Mouse (Mus musculus) neural tube, postnatal 0 days (tissue): ENCODE data around the gene Pnrc2. TPM values are rescaled to one million over a fixed set of nuclear protein-coding genes. Genes with fewer than 3 reads are reported as not detected.

ENCODE experiments used
- polyA plus RNA-seq: library from polyadenylated mRNA; unstranded; fragments of >200 nt; fragmentation: Nextera tagmentation; extraction: Ambion mirVana; gene quantifications from 2 replicates; pipeline ENCODE4 v1.2.1, GENCODE M21; 2015

Pnrc2 gene
- polyA plus RNA-seq = 82.2 and 88.6 TPM in 2 replicates

DNA sequence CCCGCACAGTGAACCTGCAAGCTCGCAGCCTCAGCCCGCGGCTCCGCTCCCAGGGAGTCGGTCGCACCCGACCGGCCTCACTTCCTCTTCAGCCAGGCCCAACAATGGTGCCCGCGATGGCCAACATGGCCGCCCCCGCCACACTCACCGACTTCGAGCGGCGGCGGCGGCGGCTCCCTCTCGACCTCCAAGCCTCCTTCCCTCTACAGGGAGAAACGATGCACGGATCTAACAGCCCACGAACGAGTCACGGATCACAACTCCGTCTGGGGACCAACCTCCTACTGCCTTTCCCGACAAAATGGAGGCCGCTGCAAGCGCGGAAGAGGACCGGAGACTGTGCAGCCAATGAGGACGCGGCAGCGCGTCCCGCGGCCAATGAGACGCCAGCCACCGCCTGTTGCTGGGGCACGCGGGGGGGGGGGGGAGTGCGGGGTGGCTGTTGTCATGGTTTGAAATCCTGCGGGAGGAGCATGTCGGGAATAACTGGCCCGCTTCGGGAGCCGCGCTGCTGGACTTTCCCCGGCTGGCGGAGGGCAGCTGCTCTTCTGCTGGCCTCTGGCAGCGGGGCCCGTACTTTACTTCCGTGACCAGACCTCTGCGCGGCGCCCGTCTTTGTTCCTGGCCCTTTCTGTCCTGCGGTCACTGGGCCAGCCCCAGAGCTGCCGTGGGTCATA, at the start of gene Pnrc2:
Gene Pnrc2, minus strand, starts transcription at position 325 of the 677 bp plus-strand sequence.

GRCm38 (mm10) chr4:135920304-135921241, 46.9 kb upstream of the Pnrc2 start, which contains the start of gene Fuca1:
Gene Fuca1, plus strand, starts transcription at chr4:135920735.

DNA sequence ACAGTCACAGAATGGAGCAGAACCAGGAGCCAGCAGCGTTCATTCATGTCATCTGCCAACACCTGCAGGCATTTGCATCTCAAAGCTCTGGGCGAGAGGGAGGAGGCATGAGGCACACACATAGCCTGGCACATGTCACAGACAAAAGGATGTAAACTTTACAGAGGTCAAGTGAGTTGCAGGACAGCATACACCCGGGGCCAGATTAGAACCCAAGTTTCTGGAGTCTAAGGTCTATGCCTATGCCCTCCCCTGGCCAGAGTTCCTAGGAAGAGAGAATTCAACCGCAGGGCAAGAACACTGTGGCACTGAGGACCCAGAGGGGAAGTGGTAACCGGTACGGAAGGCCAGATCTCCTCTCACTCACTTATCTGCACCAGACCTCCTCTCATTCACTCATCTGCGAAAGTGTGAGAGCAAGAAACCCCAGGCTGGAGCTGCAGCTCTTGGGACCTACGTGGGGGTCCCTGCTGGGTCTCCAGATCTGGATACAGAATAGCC, 21.5 kb upstream of the Pnrc2 start, which contains the start of gene Cnr2:
Gene Cnr2, plus strand, starts transcription at position 324 of the 501 bp plus-strand sequence.

GRCm38 (mm10) chr4:135855536-135856222, 18.0 kb downstream of the Pnrc2 start, which contains the start of gene Srsf10:
Gene Srsf10, plus strand, starts transcription at chr4:135855747.

Other genes with a start within 250 kb of the Pnrc2 start
- gene Ifnlr1, start 187.6 kb downstream of the Pnrc2 start, polyA plus RNA-seq = 0.23 and 0.25 TPM in 2 replicates
- not detected in 2 replicates for gene Il22ra1, start 145.7 kb downstream of the Pnrc2 start, polyA plus RNA-seq
- gene Myom3, start 114.1 kb downstream of the Pnrc2 start, polyA plus RNA-seq = 1.5 and 1.7 TPM in 2 replicates
- gene Srsf10, start 18.1 kb downstream of the Pnrc2 start, polyA plus RNA-seq = 112 and 127 TPM in 2 replicates
- gene Cnr2, start 21.5 kb upstream of the Pnrc2 start, polyA plus RNA-seq = 0.06 and 0.14 TPM in 2 replicates
- gene Fuca1, start 46.9 kb upstream of the Pnrc2 start, polyA plus RNA-seq = 85.6 and 109 TPM in 2 replicates
- 66.4 and 74.3 TPM in 2 replicates for gene Hmgcl, start 72.6 kb upstream of the Pnrc2 start, polyA plus RNA-seq
- gene Gale, start 89.9 kb upstream of the Pnrc2 start, polyA plus RNA-seq = 44.5 and 47.9 TPM in 2 replicates
- 171 and 198 TPM in 2 replicates for gene Lypla2, start 98.8 kb upstream of the Pnrc2 start, polyA plus RNA-seq
- gene Pithd1, start 113.4 kb upstream of the Pnrc2 start, polyA plus RNA-seq = 89.3 and 92.2 TPM in 2 replicates
- 17.7 and 19.3 TPM in 2 replicates for gene Eloa, start 147.9 kb upstream of the Pnrc2 start, polyA plus RNA-seq
- 275 and 299 TPM in 2 replicates for gene Rpl11, start 179.6 kb upstream of the Pnrc2 start, polyA plus RNA-seq